Mouse (Mus musculus): ENCODE results near the gene Slc6a8.

- TF ChIP-seq CTCF (IDR thresholded peaks at IDR 0.05; ENCODE audit: insufficient read depth, low read depth, low read length) (no peak), POLR2A (IDR thresholded peaks at IDR 0.05; ENCODE audit: insufficient read depth, low read depth, low read length) (no peak)
These were observed 45.3 kb downstream of the Slc6a8 start for GRCm38 (mm10) chrX:73718271-73718670.
